Mouse (Mus musculus) neural tube, embryonic 13.5 days (tissue): ENCODE measurements around the gene Btbd6. TPM values are rescaled to one million over a fixed set of nuclear protein-coding genes. Genes with fewer than 3 reads are reported as not detected.

ENCODE experiments used
- ATAC-seq: fragments of 200-750 bp; cut with Nextera tagmentation; 2 replicates; pipeline ENCODE4 v1.8.0; 2017; ENCODE audit warnings: low read depth, mild to moderate bottlenecking, moderate TSS enrichment, moderate library complexity
- H3K27ac ChIP-seq: fragments of 300-500 bp; sonication (generic); replicated peaks from 2 replicates; pipeline ENCODE4 v1.5.1; 2015; ENCODE audit warnings: moderate library complexity, mild to moderate bottlenecking, inconsistent platforms
- H3K27me3 ChIP-seq: fragments of 300-500 bp; sonication (generic); 2 replicates; pipeline ENCODE4 v1.6.1; 2015; ENCODE audit warnings: mild to moderate bottlenecking, inconsistent platforms
- H3K36me3 ChIP-seq: fragments of 300-500 bp; sonication (generic); 2 replicates; pipeline ENCODE4 v1.6.1; 2015; ENCODE audit warnings: mild to moderate bottlenecking, inconsistent platforms
- H3K4me1 ChIP-seq: fragments of 300-500 bp; sonication (generic); replicated peaks from 2 replicates; pipeline ENCODE4 v1.6.1; 2015; ENCODE audit warnings: inconsistent platforms
- H3K4me2 ChIP-seq: fragments of 300-500 bp; sonication (generic); 2 replicates; pipeline ENCODE4 v1.6.1; 2015; ENCODE audit warnings: inconsistent platforms, mild to moderate bottlenecking, moderate library complexity
- H3K4me3 ChIP-seq: fragments of 300-500 bp; sonication (generic); 2 replicates; pipeline ENCODE4 v1.5.1; 2015; ENCODE audit warnings: mild to moderate bottlenecking, inconsistent platforms
- H3K9ac ChIP-seq: fragments of 300-500 bp; sonication (generic); 2 replicates; pipeline ENCODE4 v1.6.1; 2015; ENCODE audit warnings: moderate library complexity, mild to moderate bottlenecking, inconsistent platforms
- H3K9me3 ChIP-seq: fragments of 300-500 bp; sonication (generic); 2 replicates; pipeline ENCODE4 v1.6.1; 2016; ENCODE audit warnings: inconsistent platforms
- WGBS: fragments of 180-500 bp; shearing (Covaris S2); methylation state at CpG from one replicate; pipeline ENCODE4 v1.1.7; 2015; 5-methylcytosine and 5-hydroxymethylcytosine counted together
- polyA plus RNA-seq: library from polyadenylated mRNA; unstranded; fragments of >200 nt; fragmentation: Nextera tagmentation; extraction: Ambion mirVana; gene quantifications from 2 replicates; pipeline ENCODE4 v1.2.1, GENCODE M21; 2015

Gene Btbd6
- polyA plus RNA-seq, 1 experiment from 2014 or later, result 41.4 TPM

GRCm38 (mm10) chr12:112941776-112942713 lies 34.2 kb upstream of the Btbd6 start, which contains the start of gene Nudt14:
TSS of gene Nudt14 (minus strand) at chr12:112942124.
- H3K27ac ChIP-seq, result peak within 1 kb of the TSS; percentile 61; the same call in 1 of the 2 replicates
- H3K27me3 ChIP-seq, result no peaks in the 10 kb centered on the region
- peak within 1 kb of the TSS; percentile 84 for H3K9ac ChIP-seq
- 1% methylated on average over 58 of the region's 58 CpGs for WGBS
- no peaks in the 10 kb centered on the region for H3K36me3 ChIP-seq
- peak within 1 kb of the TSS; percentile 68 for H3K4me2 ChIP-seq
- peaks cover 45% of the 10 kb centered on the region for H3K4me1 ChIP-seq
- H3K9me3 ChIP-seq, result no peaks in the 10 kb centered on the region
- H3K4me3 ChIP-seq, result peak within 1 kb of the TSS; percentile 70
- ATAC-seq, result peak; percentile 71

DNA sequence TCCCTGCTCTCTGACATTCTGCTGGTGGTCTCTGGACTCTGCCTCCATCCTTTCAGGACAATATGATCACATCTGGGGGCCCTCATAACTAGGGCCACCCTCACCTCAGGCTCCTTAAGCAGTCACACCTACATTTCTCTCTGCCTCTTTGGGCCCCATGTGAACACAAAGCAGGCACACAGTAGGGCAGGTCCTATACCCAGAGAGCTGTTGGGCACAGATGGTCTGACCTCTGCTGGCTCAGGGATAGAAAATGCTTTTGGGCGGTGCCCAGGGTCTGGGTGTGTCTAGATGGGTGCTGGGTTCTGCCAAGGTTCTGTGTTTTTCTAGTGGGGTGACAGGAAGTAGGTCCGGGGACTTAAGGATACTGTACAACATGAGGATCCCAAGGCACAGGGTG lies 32.6 kb upstream of the Btbd6 start:
- H3K4me2 ChIP-seq, result no peak overlapping the region
- peaks cover 34% of the 10 kb centered on the region for H3K4me1 ChIP-seq
- H3K4me3 ChIP-seq, result no peak overlapping the region
- ATAC-seq, result no peak
- no peak overlapping the region for H3K27ac ChIP-seq
- WGBS, result 92% methylated on average over 2 of the region's 2 CpGs
- no peaks in the 10 kb centered on the region for H3K27me3 ChIP-seq
- no peak overlapping the region for H3K9ac ChIP-seq
- H3K9me3 ChIP-seq, result no peaks in the 10 kb centered on the region
- H3K36me3 ChIP-seq, result no peaks in the 10 kb centered on the region

DNA sequence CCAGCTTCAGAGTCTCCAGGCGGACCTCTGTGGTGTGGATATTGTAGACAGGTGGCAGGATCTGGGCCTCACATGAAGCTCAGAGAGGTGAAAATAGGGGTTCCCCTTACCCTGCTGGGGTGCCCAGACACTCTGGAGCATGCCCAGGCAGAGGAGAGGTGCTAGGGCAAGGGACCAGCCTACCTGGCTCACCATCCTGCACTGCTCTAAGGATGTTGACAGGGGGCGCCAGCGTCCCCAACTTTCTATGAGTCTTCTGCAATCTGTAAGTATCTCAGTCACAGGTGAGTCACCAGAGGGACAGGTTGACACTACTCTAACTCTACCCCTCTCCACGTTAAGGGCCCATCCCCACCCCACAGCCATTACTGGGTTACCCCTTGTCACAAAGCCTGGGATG lies 29.0 kb upstream of the Btbd6 start:
- Histone ChIP-seq H3K4me1 (peaks cover 33% of the 10 kb centered on the region), H3K27me3 (no peaks in the 10 kb centered on the region), H3K4me3 (no peak overlapping the region), H3K36me3 (no peaks in the 10 kb centered on the region), H3K27ac (peak overlapping the region; percentile 33; the same call in 1 of the 2 replicates), H3K9me3 (no peaks in the 10 kb centered on the region), H3K9ac (no peak overlapping the region), H3K4me2 (no peak overlapping the region)
- 27% methylated on average over 4 of the region's 4 CpGs for WGBS
- no peak for ATAC-seq

GRCm38 (mm10) chr12:112950040-112950760 lies 26.1 kb upstream of the Btbd6 start:
- ATAC-seq, result peak; percentile 92
- Histone ChIP-seq H3K27me3 (no peaks in the 10 kb centered on the region), H3K4me3 (peak overlapping the region; percentile 57), H3K4me2 (peak overlapping the region; percentile 77), H3K36me3 (no peaks in the 10 kb centered on the region), H3K9me3 (no peaks in the 10 kb centered on the region), H3K27ac (peak overlapping the region; percentile 92), H3K4me1 (peaks cover 32% of the 10 kb centered on the region), H3K9ac (peak overlapping the region; percentile 92)
- under 1% methylated on average over 55 of the region's 58 CpGs for WGBS

- WGBS, result 3% methylated on average over 6 of the region's 6 CpGs
- Histone ChIP-seq H3K27ac (peak overlapping the region; percentile 92), H3K9ac (peak overlapping the region; percentile 92), H3K36me3 (no peaks in the 10 kb centered on the region), H3K27me3 (no peaks in the 10 kb centered on the region), H3K9me3 (no peaks in the 10 kb centered on the region), H3K4me1 (peaks cover 32% of the 10 kb centered on the region), H3K4me3 (peak overlapping the region; percentile 57), H3K4me2 (peak overlapping the region; percentile 77)
- peak; percentile 52 for ATAC-seq
These were observed 25.5 kb upstream of the Btbd6 start for GRCm38 (mm10) chr12:112950761-112951129.

GRCm38 (mm10) chr12:112951150-112951842 lies 25.0 kb upstream of the Btbd6 start:
- Histone ChIP-seq H3K4me1 (peaks cover 32% of the 10 kb centered on the region), H3K36me3 (0 out of 2 replicates have a peak, but pooled peaks cover under 1% of the 10 kb centered on the region), H3K27ac (peak overlapping the region; percentile 92), H3K4me3 (peak overlapping the region; percentile 57), H3K9me3 (no peaks in the 10 kb centered on the region), H3K27me3 (no peaks in the 10 kb centered on the region), H3K4me2 (peak overlapping the region; percentile 77), H3K9ac (peak overlapping the region; percentile 92)
- ATAC-seq, result peak; percentile 0; the same call in 1 of the 2 replicates
- 17% methylated on average over 7 of the region's 7 CpGs for WGBS

GRCm38 (mm10) chr12:112952433-112952832 lies 23.8 kb upstream of the Btbd6 start:
- H3K4me2 ChIP-seq, result no peak overlapping the region
- H3K4me1 ChIP-seq, result peaks cover 32% of the 10 kb centered on the region
- H3K27ac ChIP-seq, result peak overlapping the region; percentile 92; the same call in 1 of the 2 replicates
- no peak overlapping the region for H3K4me3 ChIP-seq
- 0 out of 2 replicates have a peak, but pooled peaks cover 6% of the 10 kb centered on the region for H3K36me3 ChIP-seq
- no peak for ATAC-seq
- no peaks in the 10 kb centered on the region for H3K27me3 ChIP-seq
- 68% methylated on average over 8 of the region's 8 CpGs for WGBS
- H3K9me3 ChIP-seq, result no peaks in the 10 kb centered on the region
- no peak overlapping the region for H3K9ac ChIP-seq

DNA sequence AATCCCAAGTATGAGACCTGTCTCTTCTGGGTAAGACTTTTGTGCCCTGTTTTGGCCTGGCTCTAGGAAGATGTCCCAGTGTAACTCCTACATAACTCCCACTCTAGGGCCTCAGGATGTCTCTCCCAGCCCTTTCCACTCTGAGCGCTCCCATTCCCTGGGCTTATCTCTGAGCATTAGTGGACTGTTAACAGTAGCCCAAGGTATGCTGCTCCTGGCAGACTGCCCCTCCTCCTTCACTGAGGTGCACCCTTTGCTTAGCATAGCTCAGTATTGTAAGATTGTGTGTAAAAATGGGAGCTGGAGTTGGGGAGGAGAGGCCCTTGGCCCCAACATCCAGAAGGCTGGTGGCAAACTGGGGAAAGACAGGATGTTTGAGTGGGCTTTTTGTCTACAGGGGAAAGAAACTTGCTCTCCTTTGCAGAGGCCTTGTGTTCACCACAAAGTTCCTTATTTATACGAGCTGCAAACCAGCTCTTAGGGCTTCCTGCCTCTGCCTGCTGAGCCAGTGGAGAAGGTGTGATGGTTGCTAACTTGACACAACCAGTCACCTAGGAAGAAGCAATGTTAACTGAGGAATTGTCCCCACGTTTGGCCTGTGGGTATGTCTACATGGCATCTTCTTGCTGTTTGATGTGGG lies 23.2 kb upstream of the Btbd6 start:
- Histone ChIP-seq H3K4me1 (peaks cover 32% of the 10 kb centered on the region), H3K27me3 (no peaks in the 10 kb centered on the region), H3K9me3 (no peaks in the 10 kb centered on the region), H3K9ac (no peak overlapping the region), H3K36me3 (0 out of 2 replicates have a peak, but pooled peaks cover 6% of the 10 kb centered on the region), H3K27ac (peak overlapping the region; percentile 23; the same call in 1 of the 2 replicates), H3K4me3 (no peak overlapping the region), H3K4me2 (no peak overlapping the region)
- WGBS, result 81% methylated on average over 3 of the region's 3 CpGs
- no peak for ATAC-seq

- no peak overlapping the region for H3K4me3 ChIP-seq
- no peaks in the 10 kb centered on the region for H3K27me3 ChIP-seq
- peaks cover 15% of the 10 kb centered on the region for H3K4me1 ChIP-seq
- no peak overlapping the region for H3K27ac ChIP-seq
- 32% methylated on average over 4 of the region's 4 CpGs for WGBS
- H3K36me3 ChIP-seq, result peaks cover 26% of the 10 kb centered on the region
- no peak for ATAC-seq
- H3K4me2 ChIP-seq, result no peak overlapping the region
- H3K9me3 ChIP-seq, result no peaks in the 10 kb centered on the region
- no peak overlapping the region for H3K9ac ChIP-seq
These were observed 20.5 kb upstream of the Btbd6 start for GRCm38 (mm10) chr12:112955800-112956199.

- Histone ChIP-seq H3K9me3 (no peaks in the 10 kb centered on the region), H3K27me3 (no peaks in the 10 kb centered on the region), H3K9ac (no peak overlapping the region), H3K27ac (no peak overlapping the region), H3K4me2 (no peak overlapping the region), H3K36me3 (peaks cover 51% of the 10 kb centered on the region), H3K4me1 (peaks cover 9% of the 10 kb centered on the region), H3K4me3 (no peak overlapping the region)
- ATAC-seq, result no peak
- 39% methylated on average over 4 of the region's 4 CpGs for WGBS
These were observed 18.0 kb upstream of the Btbd6 start for GRCm38 (mm10) chr12:112958303-112958702.

GRCm38 (mm10) chr12:112959421-112959820 lies 16.9 kb upstream of the Btbd6 start:
- H3K9me3 ChIP-seq, result no peaks in the 10 kb centered on the region
- WGBS, result 84% methylated on average over 8 of the region's 8 CpGs
- H3K27me3 ChIP-seq, result no peaks in the 10 kb centered on the region
- H3K4me3 ChIP-seq, result no peak overlapping the region
- H3K4me1 ChIP-seq, result peaks cover 9% of the 10 kb centered on the region
- H3K9ac ChIP-seq, result no peak overlapping the region
- H3K4me2 ChIP-seq, result no peak overlapping the region
- peaks cover 62% of the 10 kb centered on the region for H3K36me3 ChIP-seq
- no peak for ATAC-seq
- H3K27ac ChIP-seq, result no peak overlapping the region
